Mouse (Mus musculus) forebrain, embryonic 14.5 days (tissue): ENCODE results near the gene Gja8. TPM values are rescaled to one million over a fixed set of nuclear protein-coding genes. Genes with fewer than 3 reads are reported as not detected.

Experiments used
- ATAC-seq: fragments of 200-750 bp; cut with Nextera tagmentation; 2 replicates; pipeline ENCODE4 v1.8.0; 2017; ENCODE audit warnings: mild to moderate bottlenecking, moderate library complexity
- DNase-seq: peaks from one replicate; pipeline ENCODE4 v3.0.0-alpha.2; 2015; ENCODE audit warnings: low spot score
- H3K27ac ChIP-seq: fragments of 300-500 bp; sonication (generic); 2 replicates; pipeline ENCODE4 v1.5.1; 2014; ENCODE audit warnings: low read depth, mild to moderate bottlenecking, control low read depth, low read length, moderate library complexity
- H3K27me3 ChIP-seq: fragments of 300-500 bp; sonication (generic); replicated peaks from 2 replicates; pipeline ENCODE4 v1.6.1; 2014; ENCODE audit warnings: low read length, control low read depth, mixed read lengths; ENCODE audit not compliant: control insufficient read depth, insufficient read depth
- H3K36me3 ChIP-seq: fragments of 300-500 bp; sonication (generic); 2 replicates; pipeline ENCODE4 v1.6.1; 2014; ENCODE audit warnings: low read length, control low read depth; ENCODE audit not compliant: control insufficient read depth, insufficient read depth
- H3K4me1 ChIP-seq: fragments of 300-500 bp; sonication (generic); 2 replicates; pipeline ENCODE4 v1.6.1; 2014; ENCODE audit warnings: antibody characterized with exemption, low read length, control low read depth; ENCODE audit not compliant: control insufficient read depth, insufficient read depth
- H3K4me2 ChIP-seq: fragments of 300-500 bp; sonication (generic); 2 replicates; pipeline ENCODE4 v1.6.1; 2014; ENCODE audit warnings: mild to moderate bottlenecking, control low read depth, low read length
- H3K4me3 ChIP-seq: fragments of 300-500 bp; sonication (generic); 2 replicates; pipeline ENCODE4 v1.5.1; 2014; ENCODE audit warnings: low read depth, low read length, control low read depth
- H3K9ac ChIP-seq: fragments of 300-500 bp; sonication (generic); 2 replicates; pipeline ENCODE4 v1.6.1; 2014; ENCODE audit warnings: mild to moderate bottlenecking, low read length, control low read depth, moderate library complexity
- H3K9me3 ChIP-seq: fragments of 300-500 bp; sonication (generic); replicated peaks from 2 replicates; pipeline ENCODE4 v1.6.1; 2016; ENCODE audit warnings: low read length, control low read depth, mixed read lengths; ENCODE audit not compliant: control insufficient read depth
- WGBS: fragments of 180-500 bp; shearing (Covaris S2); extraction: QIAGEN DNeasy Blood & Tissue Kit; methylation state at CpG from one replicate; pipeline ENCODE4 v1.1.7; 2014; 5-methylcytosine and 5-hydroxymethylcytosine counted together
- polyA plus RNA-seq: library from polyadenylated mRNA; unstranded; fragments of >200 nt; fragmentation: Nextera tagmentation; extraction: Ambion mirVana; gene quantifications from 2 replicates; pipeline ENCODE4 v1.2.1, GENCODE M21; 2014

The Gja8 gene
- polyA plus RNA-seq, 1 experiment from 2014 or later, result not detected

- no peaks in the 10 kb centered on the region for H3K9me3 ChIP-seq
- no peak overlapping the region for H3K27ac ChIP-seq
- H3K4me3 ChIP-seq, result no peak overlapping the region
- H3K36me3 ChIP-seq, result peaks cover 74% of the 10 kb centered on the region
- DNase-seq, result no peak
- H3K27me3 ChIP-seq, result no peaks in the 10 kb centered on the region
- ATAC-seq, result no peak
- WGBS, result 97% methylated on average over 2 of the region's 2 CpGs
- H3K9ac ChIP-seq, result no peak overlapping the region
- H3K4me2 ChIP-seq, result no peak overlapping the region
- no peaks in the 10 kb centered on the region for H3K4me1 ChIP-seq
Measured at GRCm38 (mm10) chr3:96870270-96870669, 55.5 kb downstream of the Gja8 start.

DNA sequence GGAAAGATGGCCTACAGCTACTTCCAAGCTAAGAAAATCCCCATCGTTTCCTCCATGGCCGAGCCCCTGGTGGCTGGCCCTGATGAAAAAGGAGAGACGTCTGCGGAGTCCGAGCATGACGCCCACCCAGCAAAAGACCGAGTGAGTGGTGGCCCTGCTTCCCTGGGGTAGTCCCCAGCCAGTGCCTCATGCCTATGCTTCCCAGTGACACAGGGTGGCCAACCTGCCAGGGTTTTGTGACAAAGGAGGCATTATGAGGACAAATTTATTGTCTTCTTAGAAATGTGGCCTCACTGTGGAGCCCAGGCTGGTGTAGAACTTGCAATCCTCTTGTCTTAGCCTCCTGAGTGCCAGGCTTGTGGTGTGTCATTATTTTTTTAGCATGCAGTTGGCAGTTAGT is 56.7 kb downstream of the Gja8 start:
- H3K9me3 ChIP-seq, result no peaks in the 10 kb centered on the region
- H3K27me3 ChIP-seq, result no peaks in the 10 kb centered on the region
- DNase-seq (no peak), ATAC-seq (no peak)
- H3K4me3 ChIP-seq, result no peak overlapping the region
- WGBS, result 92% methylated on average over 7 of the region's 7 CpGs
- no peak overlapping the region for H3K4me2 ChIP-seq
- H3K27ac ChIP-seq, result no peak overlapping the region
- peaks cover 64% of the 10 kb centered on the region for H3K36me3 ChIP-seq
- H3K4me1 ChIP-seq, result no peaks in the 10 kb centered on the region
- no peak overlapping the region for H3K9ac ChIP-seq

GRCm38 (mm10) chr3:96868566-96868965 is 57.3 kb downstream of the Gja8 start:
- no peak overlapping the region for H3K9ac ChIP-seq
- H3K4me3 ChIP-seq, result no peak overlapping the region
- no peak overlapping the region for H3K27ac ChIP-seq
- DNase-seq, result no peak
- WGBS, result 94% methylated on average over 8 of the region's 8 CpGs
- H3K4me2 ChIP-seq, result no peak overlapping the region
- peaks cover 58% of the 10 kb centered on the region for H3K36me3 ChIP-seq
- H3K27me3 ChIP-seq, result no peaks in the 10 kb centered on the region
- no peak for ATAC-seq
- H3K9me3 ChIP-seq, result no peaks in the 10 kb centered on the region
- H3K4me1 ChIP-seq, result no peaks in the 10 kb centered on the region

GRCm38 (mm10) chr3:96867863-96868262 is 58.0 kb downstream of the Gja8 start:
- Histone ChIP-seq H3K9me3 (no peaks in the 10 kb centered on the region), H3K4me2 (no peak overlapping the region), H3K36me3 (peaks cover 51% of the 10 kb centered on the region), H3K4me3 (no peak overlapping the region), H3K27ac (no peak overlapping the region), H3K27me3 (no peaks in the 10 kb centered on the region), H3K4me1 (no peaks in the 10 kb centered on the region), H3K9ac (no peak overlapping the region)
- no peak for ATAC-seq
- no peak for DNase-seq
- WGBS, result 92% methylated on average over 3 of the region's 3 CpGs

Other genes starting within 250 kb of the Gja8 start
- 14.8 and 21.3 TPM in 2 replicates for gene Pias3, start 229.6 kb downstream of the Gja8 start, polyA plus RNA-seq
- 7.3 and 7.5 TPM in 2 replicates for gene Nudt17, start 217.5 kb downstream of the Gja8 start, polyA plus RNA-seq
- 27.8 and 28.9 TPM in 2 replicates for gene Polr3c, start 198.4 kb downstream of the Gja8 start, polyA plus RNA-seq
- 69.7 and 70.8 TPM in 2 replicates for gene Rnf115, start 198.4 kb downstream of the Gja8 start, polyA plus RNA-seq
- 0.28 TPM in 1 of 2 replicates, not detected in the other for gene Pdzk1, start 96.7 kb downstream of the Gja8 start, polyA plus RNA-seq
- gene Cd160, start 96.7 kb downstream of the Gja8 start, polyA plus RNA-seq, result 0.18 and 0.40 TPM in 2 replicates
- 1.1 and 2.0 TPM in 2 replicates for gene Gja5, start 21.3 kb downstream of the Gja8 start, polyA plus RNA-seq
- gene Gpr89, start 20.7 kb downstream of the Gja8 start, polyA plus RNA-seq, result 38.8 and 39.3 TPM in 2 replicates
- gene Acp6, start 232.8 kb upstream of the Gja8 start, polyA plus RNA-seq, result 15.6 and 20.4 TPM in 2 replicates